Mouse (Mus musculus): ENCODE measurements at regions not wholly inside any gene's neighbourhood (a gene's known extent, or its start where the extent isn't known, plus 50 kb on each side); places are given as distances from the start of the nearest gene placed in this dataset.

- no peak overlapping the region for H3K27ac ChIP-seq
- no peak overlapping the region for H3K9ac ChIP-seq
- ATAC-seq = no peak
- no peaks in the 10 kb centered on the region for H3K4me1 ChIP-seq
- H3K27me3 ChIP-seq (replicated peaks) = peaks cover 39% of the 10 kb centered on the region
- no peak overlapping the region for H3K4me2 ChIP-seq
- WGBS (ENCODE audit: insufficient replicate concordance) = 56% methylated on average over 5 of the region's 5 CpGs
- H3K4me3 ChIP-seq = no peak overlapping the region
- H3K36me3 ChIP-seq = no peaks in the 10 kb centered on the region
- H3K9me3 ChIP-seq (replicated peaks) = no peaks in the 10 kb centered on the region
Measured at GRCm38 (mm10) chr13:59943602-59944140, 120.7 kb upstream of the Tut7 start.

DNA sequence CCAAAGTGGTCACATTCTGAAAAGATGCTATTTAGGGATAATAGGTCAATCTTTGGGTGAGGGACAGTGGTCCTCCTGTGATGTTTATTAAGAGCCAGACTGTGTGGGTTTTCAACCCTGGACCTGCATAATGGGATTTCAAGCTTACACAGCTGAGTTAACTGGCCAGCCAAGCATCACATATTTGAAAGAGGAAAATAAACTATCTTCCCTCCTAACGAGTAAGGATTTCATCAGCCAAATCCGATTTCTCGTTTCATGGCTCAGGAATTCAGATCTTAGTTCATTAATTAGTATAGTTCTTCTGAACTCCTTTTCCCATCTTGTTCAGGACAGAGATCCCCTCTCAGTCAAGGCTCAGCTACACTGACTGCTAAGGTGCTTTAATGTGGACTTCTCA lies 120.1 kb upstream of the Tut7 start:
- no peaks in the 10 kb centered on the region for H3K36me3 ChIP-seq
- H3K4me1 ChIP-seq = no peaks in the 10 kb centered on the region
- ATAC-seq = no peak
- 67% methylated on average over 3 of the region's 3 CpGs for WGBS (ENCODE audit: insufficient replicate concordance)
- H3K27me3 ChIP-seq (replicated peaks) = peaks cover 45% of the 10 kb centered on the region
- H3K9me3 ChIP-seq (replicated peaks) = no peaks in the 10 kb centered on the region
- no peak overlapping the region for H3K9ac ChIP-seq
- H3K27ac ChIP-seq = no peak overlapping the region
- H3K4me2 ChIP-seq = no peak overlapping the region
- no peak overlapping the region for H3K4me3 ChIP-seq

- peaks cover 45% of the 10 kb centered on the region for H3K27me3 ChIP-seq (replicated peaks)
- H3K4me3 ChIP-seq = no peak overlapping the region
- H3K9me3 ChIP-seq (replicated peaks) = no peaks in the 10 kb centered on the region
- no peak overlapping the region for H3K27ac ChIP-seq
- no peak overlapping the region for H3K4me2 ChIP-seq
- no peaks in the 10 kb centered on the region for H3K4me1 ChIP-seq
- no peak overlapping the region for H3K9ac ChIP-seq
- ATAC-seq = no peak
- 68% methylated on average over 3 of the region's 3 CpGs for WGBS (ENCODE audit: insufficient replicate concordance)
- H3K36me3 ChIP-seq = no peaks in the 10 kb centered on the region
Measured at GRCm38 (mm10) chr13:59941519-59941918, 118.6 kb upstream of the Tut7 start.

DNA sequence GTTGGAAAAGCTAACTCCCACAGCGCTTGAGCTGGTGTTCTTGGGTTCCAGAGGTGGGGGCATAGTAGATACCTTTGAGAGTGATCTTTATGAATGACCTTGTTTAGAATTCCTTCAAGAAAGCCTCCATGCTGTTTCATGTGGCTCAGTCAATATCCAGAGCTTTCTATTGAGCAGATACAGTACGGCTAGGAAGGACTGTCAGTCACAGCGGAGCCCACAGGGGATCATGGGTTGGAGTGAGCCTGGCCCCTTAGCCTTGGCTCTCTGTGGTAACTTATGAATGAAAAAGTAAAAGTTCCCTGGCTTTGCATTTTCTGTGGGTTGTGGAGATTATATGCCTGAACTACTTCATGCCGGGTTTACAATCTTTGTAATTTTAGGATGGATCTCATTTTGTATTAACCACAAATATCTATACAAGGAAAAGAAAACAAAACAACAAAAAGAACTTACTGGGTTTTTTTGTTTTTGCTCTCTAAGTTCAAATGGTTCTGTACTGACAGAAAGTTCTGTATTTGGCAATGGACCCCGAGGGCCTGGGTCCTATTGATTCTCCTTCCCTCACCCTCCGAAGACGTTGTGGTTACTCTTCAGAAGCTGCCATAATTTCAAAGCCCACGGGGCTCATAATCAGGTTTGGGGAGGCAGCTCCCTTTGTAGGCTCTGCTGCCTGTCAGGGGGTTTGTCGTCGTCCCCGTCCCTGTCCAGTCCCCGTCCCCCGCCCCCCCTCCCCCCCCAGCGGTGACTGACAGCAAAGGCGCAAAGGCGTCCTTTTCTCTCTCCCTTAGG lies 117.7 kb upstream of the Tut7 start:
- no peak for ATAC-seq
- Histone ChIP-seq H3K4me2 (no peak overlapping the region), H3K4me1 (no peaks in the 10 kb centered on the region), H3K27me3 (replicated peaks) (peaks cover 45% of the 10 kb centered on the region), H3K9ac (no peak overlapping the region), H3K27ac (no peak overlapping the region), H3K36me3 (no peaks in the 10 kb centered on the region), H3K4me3 (no peak overlapping the region), H3K9me3 (replicated peaks) (no peaks in the 10 kb centered on the region)
- WGBS (ENCODE audit: insufficient replicate concordance) = 24% methylated on average over 16 of the region's 16 CpGs

- H3K27ac ChIP-seq = no peak overlapping the region
- H3K9me3 ChIP-seq (replicated peaks) = no peaks in the 10 kb centered on the region
- H3K4me2 ChIP-seq = no peak overlapping the region
- ATAC-seq = no peak
- H3K4me1 ChIP-seq = no peaks in the 10 kb centered on the region
- peaks cover 45% of the 10 kb centered on the region for H3K27me3 ChIP-seq (replicated peaks)
- H3K9ac ChIP-seq = no peak overlapping the region
- 28% methylated on average over 4 of the region's 5 CpGs for WGBS (ENCODE audit: insufficient replicate concordance)
- no peak overlapping the region for H3K4me3 ChIP-seq
- no peaks in the 10 kb centered on the region for H3K36me3 ChIP-seq
Measured at GRCm38 (mm10) chr13:59939886-59940285, 116.9 kb upstream of the Tut7 start.

GRCm38 (mm10) chr13:59937147-59937546 lies 114.2 kb upstream of the Tut7 start:
- no peak overlapping the region for H3K4me3 ChIP-seq
- 44% methylated on average over 3 of the region's 3 CpGs for WGBS (ENCODE audit: insufficient replicate concordance)
- ATAC-seq = no peak

DNA sequence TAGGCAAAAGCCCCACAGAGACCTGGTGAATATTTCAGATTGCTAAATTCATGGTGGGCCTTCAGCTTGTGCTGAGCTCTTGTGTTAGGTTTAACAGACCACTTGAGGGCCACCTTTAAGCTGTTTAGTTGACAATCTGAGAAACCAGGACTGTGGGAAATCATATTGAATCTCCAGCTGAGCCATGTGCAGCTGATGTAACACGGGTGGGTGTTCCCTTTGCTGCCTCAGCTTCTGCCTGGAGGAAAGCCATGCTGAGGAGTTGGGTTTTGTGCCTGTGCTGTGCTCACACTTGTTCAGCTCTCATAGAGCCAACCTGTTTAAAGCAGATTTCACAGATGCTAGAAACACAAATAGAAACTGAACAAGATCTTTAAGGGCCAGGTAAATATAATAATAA lies 111.6 kb upstream of the Tut7 start:
- Histone ChIP-seq H3K9ac (no peak overlapping the region), H3K4me1 (no peaks in the 10 kb centered on the region), H3K27me3 (replicated peaks) (peaks cover 13% of the 10 kb centered on the region), H3K27ac (no peak overlapping the region), H3K9me3 (replicated peaks) (no peaks in the 10 kb centered on the region), H3K4me3 (no peak overlapping the region), H3K36me3 (no peaks in the 10 kb centered on the region), H3K4me2 (no peak overlapping the region)
- ATAC-seq = no peak
- 50% methylated on average over 1 of the region's 1 CpGs for WGBS (ENCODE audit: insufficient replicate concordance)

More at GRCm38 (mm10) chr13:59937147-59937546, 114.2 kb upstream of the Tut7 start:
- H3K9ac ChIP-seq = no peak overlapping the region
- no peaks in the 10 kb centered on the region for H3K4me1 ChIP-seq
- no peak overlapping the region for H3K4me2 ChIP-seq
- H3K9me3 ChIP-seq (replicated peaks) = no peaks in the 10 kb centered on the region
- H3K27me3 ChIP-seq (replicated peaks) = peaks cover 38% of the 10 kb centered on the region
- H3K27ac ChIP-seq = no peak overlapping the region
- no peaks in the 10 kb centered on the region for H3K36me3 ChIP-seq

DNA sequence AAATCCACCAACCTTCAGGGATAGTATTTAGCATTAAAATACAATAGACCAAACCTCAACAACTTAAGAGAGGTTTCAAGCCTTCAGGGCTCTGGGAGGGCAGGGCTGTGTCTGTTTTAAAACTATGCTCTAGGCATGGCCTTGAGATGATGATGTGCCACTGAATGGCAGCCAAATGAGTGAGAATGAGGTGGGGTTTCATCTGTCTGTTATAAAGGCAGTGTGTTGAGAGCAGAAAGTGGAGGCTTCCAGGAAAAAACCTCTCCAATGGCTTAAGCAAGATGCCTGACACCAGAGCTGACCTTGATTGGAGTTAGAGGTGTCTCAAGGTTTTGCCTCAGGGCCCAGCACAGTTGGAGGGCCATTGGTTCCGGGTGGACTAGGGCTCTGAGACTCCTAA lies 111.1 kb upstream of the Tut7 start:
- Histone ChIP-seq H3K9me3 (replicated peaks) (no peaks in the 10 kb centered on the region), H3K4me3 (no peak overlapping the region), H3K36me3 (no peaks in the 10 kb centered on the region), H3K9ac (no peak overlapping the region), H3K4me1 (no peaks in the 10 kb centered on the region), H3K27ac (no peak overlapping the region), H3K4me2 (no peak overlapping the region), H3K27me3 (replicated peaks) (peaks cover 9% of the 10 kb centered on the region; the same call in 1 of the 2 replicates)
- ATAC-seq = no peak
- WGBS (ENCODE audit: insufficient replicate concordance) = 42% methylated on average over 1 of the region's 1 CpGs

GRCm38 (mm10) chr13:59927379-59928111 lies 104.6 kb upstream of the Tut7 start:
- no peak overlapping the region for H3K4me2 ChIP-seq
- no peaks in the 10 kb centered on the region for H3K4me1 ChIP-seq
- ATAC-seq = no peak
- no peaks in the 10 kb centered on the region for H3K36me3 ChIP-seq
- no peak overlapping the region for H3K9ac ChIP-seq
- 65% methylated on average over 12 of the region's 12 CpGs for WGBS (ENCODE audit: insufficient replicate concordance)
- H3K9me3 ChIP-seq (replicated peaks) = no peaks in the 10 kb centered on the region
- no peaks in the 10 kb centered on the region for H3K27me3 ChIP-seq (replicated peaks)
- no peak overlapping the region for H3K27ac ChIP-seq
- H3K4me3 ChIP-seq = no peak overlapping the region

GRCm38 (mm10) chr13:59925845-59926481 lies 103.0 kb upstream of the Tut7 start:
- no peaks in the 10 kb centered on the region for H3K27me3 ChIP-seq (replicated peaks)
- H3K27ac ChIP-seq = no peak overlapping the region
- 69% methylated on average over 9 of the region's 9 CpGs for whole genome bisulfite sequencing (ENCODE audit: insufficient replicate concordance)
- no peaks in the 10 kb centered on the region for H3K36me3 ChIP-seq
- no peak overlapping the region for H3K4me3 ChIP-seq
- ATAC-seq = no peak
- H3K9me3 ChIP-seq (replicated peaks) = no peaks in the 10 kb centered on the region
- H3K4me2 ChIP-seq = no peak overlapping the region
- H3K9ac ChIP-seq = no peak overlapping the region
- no peaks in the 10 kb centered on the region for H3K4me1 ChIP-seq

GRCm38 (mm10) chr13:59917185-59917584 lies 94.2 kb upstream of the Tut7 start:
- Histone ChIP-seq H3K9me3 (replicated peaks) (no peaks in the 10 kb centered on the region), H3K4me2 (no peak overlapping the region), H3K27ac (no peak overlapping the region), H3K36me3 (no peaks in the 10 kb centered on the region), H3K4me3 (no peak overlapping the region), H3K9ac (no peak overlapping the region), H3K27me3 (replicated peaks) (no peaks in the 10 kb centered on the region), H3K4me1 (no peaks in the 10 kb centered on the region)
- ATAC-seq = no peak
- WGBS (ENCODE audit: insufficient replicate concordance) = 73% methylated on average over 5 of the region's 5 CpGs

All from liver, embryonic 12.5 days (tissue).